Mouse (Mus musculus) G1E (cell line): ENCODE data around the gene Ccdc78. TPM values are rescaled to one million over a fixed set of nuclear protein-coding genes. Genes with fewer than 3 reads are reported as not detected.

Experiments used
- ATAC-seq: 2 replicates; pipeline ENCODE4 v1.8.0; 2016; ENCODE audit warnings: mild to moderate bottlenecking; ENCODE audit not compliant: insufficient number of reproducible peaks, poor library complexity, low FRiP score, severe bottlenecking; ENCODE audit errors: extremely low read depth
- DNase-seq: peaks from one replicate; pipeline ENCODE4 v3.0.0; 2012; ENCODE audit warnings: low spot score
- H3K27me3 ChIP-seq: 2 replicates; pipeline ENCODE4 v1.6.1; 2012; ENCODE audit warnings: mild to moderate bottlenecking, low read length, inconsistent platforms; ENCODE audit not compliant: insufficient read depth
- H3K36me3 ChIP-seq: replicated peaks from 2 replicates; pipeline ENCODE3; 2012; ENCODE audit warnings: mild to moderate bottlenecking, inconsistent platforms
- H3K4me1 ChIP-seq: 2 replicates; pipeline ENCODE4 v1.6.1; 2012; ENCODE audit warnings: low read depth, low read length, inconsistent platforms, mixed read lengths; ENCODE audit not compliant: insufficient read depth
- H3K4me3 ChIP-seq: 2 replicates; pipeline ENCODE4 v1.5.1; 2012; ENCODE audit warnings: low read depth, mild to moderate bottlenecking, inconsistent platforms, low read length, moderate library complexity, mixed read lengths
- H3K9me3 ChIP-seq: replicated peaks from 2 replicates; pipeline ENCODE4 v1.6.1; 2012; ENCODE audit warnings: inconsistent platforms
- CTCF ChIP-seq: IDR thresholded peaks from 2 replicates; pipeline ENCODE4 v1.5.1; 2012; ENCODE audit warnings: low read depth, low read length, inconsistent platforms, mixed read lengths
- GATA1 ChIP-seq: IDR thresholded peaks from 2 replicates; pipeline ENCODE4 v1.6.1; 2012; ENCODE audit warnings: borderline replicate concordance, low read length, inconsistent platforms, mixed read lengths
- GATA2 ChIP-seq: IDR thresholded peaks from 2 replicates; pipeline ENCODE4 v1.6.1; 2012; ENCODE audit warnings: low read depth, low read length, inconsistent platforms, borderline replicate concordance
- POLR2AphosphoS5 ChIP-seq: IDR thresholded peaks from 2 replicates; pipeline ENCODE4 v1.6.1; 2012; ENCODE audit warnings: low read depth, low read length, inconsistent platforms; ENCODE audit not compliant: insufficient replicate concordance
- TAL1 ChIP-seq: conservative IDR thresholded peaks from 2 replicates; pipeline ENCODE4 v1.6.1; 2012; ENCODE audit warnings: low read depth, low read length, inconsistent platforms, mixed read lengths
- polyA plus RNA-seq: library from polyadenylated mRNA; stranded (reverse); fragments of >175 nt; gene quantifications from 2 replicates; pipeline ENCODE4 v1.2.3, GENCODE M21; 2012
- total RNA-seq, 2 experiments: library from RNA; stranded (forward) in 1 of 2; stranded (reverse) in 1 of 2; fragments of 200-1000 nt in 1 of 2; fragments of >200 nt in 1 of 2; fragmentation: Nextera tagmentation in 1 of 2; gene quantifications; 2 replicates each; pipeline ENCODE4 v1.2.3; 2014 to 2017

The Ccdc78 gene
- total and polyA plus RNA-seq, 3 experiments: 0.05 to 0.22 TPM; not detected in 1

- DNase-seq (no peak), ATAC-seq (no peak)
Measured at GRCm38 (mm10) chr17:25751446-25751845, 34.9 kb upstream of the Ccdc78 start.

GRCm38 (mm10) chr17:25754241-25754640 lies 32.1 kb upstream of the Ccdc78 start, which contains the start of gene Msln:
Gene Msln (minus strand): TSS chr17:25754378.
- H3K27me3 ChIP-seq: peaks cover 30% of the 10 kb centered on the region
- H3K4me1 ChIP-seq: no peaks in the 10 kb centered on the region
- no peak within 1 kb of the TSS for H3K4me3 ChIP-seq
- ATAC-seq (no peak), DNase-seq (no peak)
- no peaks in the 10 kb centered on the region for H3K9me3 ChIP-seq
- TF ChIP-seq TAL1: no peak
- TF ChIP-seq CTCF: no peak
- TF ChIP-seq POLR2AphosphoS5: no peak
- no peak for TF ChIP-seq GATA1
- no peak for TF ChIP-seq GATA2
- H3K36me3 ChIP-seq: no peaks in the 10 kb centered on the region

More at GRCm38 (mm10) chr17:25751446-25751845, 34.9 kb upstream of the Ccdc78 start:
- no peaks in the 10 kb centered on the region for H3K9me3 ChIP-seq
- H3K4me1 ChIP-seq: no peaks in the 10 kb centered on the region
- no peaks in the 10 kb centered on the region for H3K36me3 ChIP-seq
- H3K27me3 ChIP-seq: peaks cover 31% of the 10 kb centered on the region
- no peak overlapping the region for H3K4me3 ChIP-seq
- TF ChIP-seq GATA2 (no peak), TAL1 (no peak), CTCF (no peak), GATA1 (no peak), POLR2AphosphoS5 (no peak)

- no peaks in the 10 kb centered on the region for H3K9me3 ChIP-seq
- H3K27me3 ChIP-seq: peaks cover 30% of the 10 kb centered on the region
Measured at GRCm38 (mm10) chr17:25755086-25755485, 31.3 kb upstream of the Ccdc78 start.

GRCm38 (mm10) chr17:25755627-25756377 lies 30.6 kb upstream of the Ccdc78 start:
- peaks cover 28% of the 10 kb centered on the region for H3K27me3 ChIP-seq

More at GRCm38 (mm10) chr17:25755086-25755485, 31.3 kb upstream of the Ccdc78 start:
- H3K4me3 ChIP-seq: no peak overlapping the region
- TF ChIP-seq POLR2AphosphoS5 (no peak), CTCF (no peak), GATA2 (no peak), TAL1 (no peak), GATA1 (no peak)
- H3K36me3 ChIP-seq: no peaks in the 10 kb centered on the region
- DNase-seq (no peak), ATAC-seq (no peak)
- H3K4me1 ChIP-seq: no peaks in the 10 kb centered on the region; the same call in 1 of the 2 replicates

GRCm38 (mm10) chr17:25756378-25757242 lies 29.8 kb upstream of the Ccdc78 start:
- no peaks in the 10 kb centered on the region; the same call in 1 of the 2 replicates for H3K4me1 ChIP-seq
- TF ChIP-seq TAL1 (no peak), GATA2 (no peak), GATA1 (no peak), POLR2AphosphoS5 (no peak), CTCF (no peak)
- no peak for DNase-seq
- ATAC-seq: no peak
- H3K4me3 ChIP-seq: no peak overlapping the region
- no peaks in the 10 kb centered on the region for H3K9me3 ChIP-seq
- H3K36me3 ChIP-seq: no peaks in the 10 kb centered on the region
- peaks cover 22% of the 10 kb centered on the region for H3K27me3 ChIP-seq

More at GRCm38 (mm10) chr17:25755627-25756377, 30.6 kb upstream of the Ccdc78 start:
- no peak overlapping the region for H3K4me3 ChIP-seq
- TF ChIP-seq GATA2 (no peak), CTCF (no peak), GATA1 (no peak), TAL1 (no peak), POLR2AphosphoS5 (no peak)
- H3K9me3 ChIP-seq: no peaks in the 10 kb centered on the region
- no peaks in the 10 kb centered on the region for H3K36me3 ChIP-seq
- DNase-seq (no peak), ATAC-seq (no peak)
- H3K4me1 ChIP-seq: no peaks in the 10 kb centered on the region; the same call in 1 of the 2 replicates

GRCm38 (mm10) chr17:25757691-25758090 lies 28.7 kb upstream of the Ccdc78 start:
- ATAC-seq: no peak
- Histone ChIP-seq H3K27me3 (peaks cover 28% of the 10 kb centered on the region), H3K4me1 (no peaks in the 10 kb centered on the region; the same call in 1 of the 2 replicates)

More at GRCm38 (mm10) chr17:25757691-25758090, 28.7 kb upstream of the Ccdc78 start:
- TF ChIP-seq TAL1 (no peak), GATA2 (no peak), POLR2AphosphoS5 (no peak), GATA1 (no peak), CTCF (no peak)
- H3K9me3 ChIP-seq: no peaks in the 10 kb centered on the region
- DNase-seq: no peak
- no peaks in the 10 kb centered on the region for H3K36me3 ChIP-seq
- H3K4me3 ChIP-seq: no peak overlapping the region
